Mouse (Mus musculus) intestine, postnatal 0 days (tissue): ENCODE data around the gene Gnas. TPM values are rescaled to one million over a fixed set of nuclear protein-coding genes. Genes with fewer than 3 reads are reported as not detected.

Source experiments
- ATAC-seq: fragments of 200-750 bp; cut with Nextera tagmentation; 2 replicates; pipeline ENCODE4 v1.8.0; 2017; ENCODE audit warnings: mild to moderate bottlenecking, moderate TSS enrichment, moderate library complexity
- H3K27ac ChIP-seq: fragments of 300-500 bp; sonication (generic); 2 replicates; pipeline ENCODE4 v1.5.1; 2014; ENCODE audit warnings: mild to moderate bottlenecking, low read depth, low read length, moderate library complexity
- H3K27me3 ChIP-seq: fragments of 300-500 bp; sonication (generic); replicated peaks from 2 replicates; pipeline ENCODE4 v1.6.1; 2014; ENCODE audit warnings: low read length, mixed read lengths; ENCODE audit not compliant: control insufficient read depth, insufficient read depth
- H3K36me3 ChIP-seq: fragments of 300-500 bp; sonication (generic); 2 replicates; pipeline ENCODE4 v1.6.1; 2014; ENCODE audit warnings: mild to moderate bottlenecking, moderate library complexity; ENCODE audit not compliant: control insufficient read depth, insufficient read depth
- H3K4me1 ChIP-seq: fragments of 300-500 bp; sonication (generic); replicated peaks from 2 replicates; pipeline ENCODE4 v1.6.1; 2014; ENCODE audit warnings: antibody characterized with exemption, low read length, mixed read lengths; ENCODE audit not compliant: control insufficient read depth, insufficient read depth
- H3K4me2 ChIP-seq: fragments of 300-500 bp; sonication (generic); replicated peaks from 2 replicates; pipeline ENCODE4 v1.6.1; 2014; ENCODE audit warnings: low read depth, mild to moderate bottlenecking, moderate library complexity
- H3K4me3 ChIP-seq: fragments of 300-500 bp; sonication (generic); 2 replicates; pipeline ENCODE4 v1.5.1; 2014; ENCODE audit warnings: low read depth, low read length
- H3K9ac ChIP-seq: fragments of 300-500 bp; sonication (generic); 2 replicates; pipeline ENCODE4 v1.6.1; 2014; ENCODE audit warnings: mild to moderate bottlenecking, low read depth, low read length
- H3K9me3 ChIP-seq: fragments of 300-500 bp; sonication (generic); 2 replicates; pipeline ENCODE4 v1.6.1; 2016; ENCODE audit warnings: mixed run types; ENCODE audit not compliant: control insufficient read depth
- CTCF ChIP-seq: sonication (generic); IDR thresholded peaks from 2 replicates; pipeline ENCODE4 v1.5.1; 2016; ENCODE audit warnings: low read depth, mild to moderate bottlenecking, control low read depth, antibody characterized with exemption, moderate library complexity
- WGBS: fragments of 180-500 bp; shearing (Covaris S2); extraction: QIAGEN DNeasy Blood & Tissue Kit; methylation state at CpG from one replicate; pipeline ENCODE4 v1.1.7; 2014; 5-methylcytosine and 5-hydroxymethylcytosine counted together
- polyA plus RNA-seq: library from polyadenylated mRNA; unstranded; fragments of >200 nt; fragmentation: Nextera tagmentation; extraction: Ambion mirVana; gene quantifications from 2 replicates; pipeline ENCODE4 v1.2.1, GENCODE M21; 2015

The Gnas gene
- polyA plus RNA-seq, 1 experiment from 2014 or later, result 705 TPM

DNA sequence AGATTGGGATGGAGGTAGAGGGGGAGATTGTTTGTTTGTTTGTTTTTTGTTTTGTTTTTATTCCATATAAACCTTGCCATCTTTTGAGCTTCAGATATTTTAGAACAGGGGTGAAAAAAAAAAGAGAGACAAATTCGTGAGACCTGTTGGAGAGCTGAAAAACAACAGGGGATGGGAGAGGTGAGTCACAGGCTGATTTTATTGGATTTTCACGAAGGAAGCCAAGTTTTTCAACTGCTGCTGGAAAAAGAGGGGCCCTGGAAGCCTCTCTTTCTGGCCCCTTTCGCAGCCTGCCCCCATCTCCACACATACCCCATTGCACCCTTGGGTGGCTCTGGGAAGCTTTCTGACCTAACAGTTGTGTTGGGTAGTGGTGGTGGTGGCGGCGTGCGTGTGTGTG, 22.3 kb upstream of the Gnas start:
- H3K4me1 ChIP-seq, result no peaks in the 10 kb centered on the region

DNA sequence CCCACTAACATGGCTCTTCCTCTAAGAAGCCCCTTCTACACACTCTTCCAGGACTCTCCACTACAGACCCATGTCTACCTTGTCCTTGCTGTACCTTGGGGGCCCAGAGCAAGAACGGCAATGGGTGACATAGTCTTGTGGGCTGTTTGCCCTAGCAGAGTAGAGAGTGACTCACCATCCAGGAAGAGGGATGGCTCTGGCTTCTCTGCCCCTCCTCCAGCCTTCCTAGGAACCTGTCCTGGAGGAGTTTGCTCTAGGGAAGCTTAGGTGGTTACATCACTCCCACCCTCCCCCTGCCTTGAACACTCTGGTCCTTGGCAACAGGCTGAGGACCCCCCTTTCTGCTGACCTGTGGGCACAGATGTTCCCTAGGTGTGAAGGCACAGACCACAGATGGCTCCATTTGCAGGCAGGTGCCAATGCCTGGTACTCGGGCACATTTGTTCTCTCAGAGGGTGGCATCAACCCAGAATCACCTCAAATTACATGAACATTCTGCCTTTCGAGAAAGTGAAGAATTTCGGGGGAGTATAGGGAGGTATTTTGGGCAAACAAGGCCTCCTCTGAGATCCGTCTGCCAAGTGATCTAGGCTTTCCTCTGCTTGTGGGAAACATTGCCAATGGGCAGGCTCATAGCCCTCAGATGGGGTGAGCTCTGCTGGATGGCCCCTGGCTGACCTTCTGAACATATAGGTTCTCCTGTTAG, 20.9 kb upstream of the Gnas start:
- Histone ChIP-seq H3K9me3 (no peaks in the 10 kb centered on the region), H3K4me2 (no peak overlapping the region), H3K4me1 (no peaks in the 10 kb centered on the region), H3K36me3 (peaks cover 7% of the 10 kb centered on the region), H3K27ac (no peak overlapping the region), H3K27me3 (no peaks in the 10 kb centered on the region), H3K4me3 (no peak overlapping the region), H3K9ac (no peak overlapping the region)
- no peak for TF ChIP-seq CTCF
- WGBS, result 71% methylated on average over 5 of the region's 5 CpGs
- ATAC-seq, result no peak

More for the DNA sequence above, 22.3 kb upstream of the Gnas start:
- H3K4me3 ChIP-seq, result no peak overlapping the region
- no peak for TF ChIP-seq CTCF
- 66% methylated on average over 6 of the region's 6 CpGs for WGBS
- H3K27me3 ChIP-seq, result no peaks in the 10 kb centered on the region
- no peak overlapping the region for H3K9ac ChIP-seq
- H3K36me3 ChIP-seq, result no peaks in the 10 kb centered on the region
- no peak overlapping the region for H3K4me2 ChIP-seq
- no peak overlapping the region for H3K27ac ChIP-seq
- ATAC-seq, result no peak
- H3K9me3 ChIP-seq, result no peaks in the 10 kb centered on the region

DNA sequence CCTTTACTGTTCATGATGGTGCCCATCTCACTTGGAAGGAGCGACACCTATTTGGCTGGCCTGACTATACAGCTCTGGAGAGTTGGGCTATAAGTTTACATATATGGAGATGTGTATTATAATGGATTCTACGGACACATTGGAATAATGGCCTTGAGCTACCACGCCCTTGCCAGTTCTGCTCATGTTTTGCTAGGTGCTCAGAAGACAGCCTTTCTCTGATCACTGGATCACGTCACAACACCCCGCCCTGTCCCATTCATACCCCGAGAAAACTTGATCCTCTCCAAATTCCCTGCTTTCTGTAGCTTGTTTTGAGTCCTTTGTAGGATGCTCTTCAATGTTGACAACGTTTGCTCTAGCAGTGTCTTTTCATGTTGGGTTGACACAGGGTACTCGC, 19.9 kb upstream of the Gnas start:
- WGBS, result 84% methylated on average over 8 of the region's 8 CpGs
- Histone ChIP-seq H3K27me3 (no peaks in the 10 kb centered on the region), H3K27ac (no peak overlapping the region), H3K36me3 (peaks cover 7% of the 10 kb centered on the region), H3K4me1 (no peaks in the 10 kb centered on the region), H3K9me3 (no peaks in the 10 kb centered on the region), H3K9ac (no peak overlapping the region), H3K4me2 (no peak overlapping the region), H3K4me3 (no peak overlapping the region)
- no peak for TF ChIP-seq CTCF
- ATAC-seq, result no peak

DNA sequence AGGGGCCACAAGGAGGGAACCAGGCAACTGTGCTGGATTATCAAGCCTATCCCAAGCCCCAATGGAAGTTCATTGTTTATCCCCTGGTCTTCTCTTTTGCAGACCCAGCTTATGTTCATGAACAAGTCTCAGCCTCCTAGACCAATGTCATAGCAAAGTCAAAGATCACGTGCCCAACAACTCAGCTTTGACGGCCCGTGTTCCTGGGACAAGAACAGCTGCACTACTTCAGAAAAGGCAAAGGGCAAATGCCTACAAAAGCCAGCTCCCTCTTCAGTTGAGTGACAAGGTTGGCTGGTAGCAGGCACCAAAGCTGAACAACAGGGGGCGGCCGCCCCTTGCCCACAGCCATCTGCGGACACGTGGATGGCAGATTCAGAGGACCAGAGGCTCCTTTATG, 13.7 kb upstream of the Gnas start:
- Histone ChIP-seq H3K36me3 (peaks cover 7% of the 10 kb centered on the region), H3K9ac (no peak overlapping the region), H3K9me3 (no peaks in the 10 kb centered on the region), H3K4me1 (no peaks in the 10 kb centered on the region), H3K27ac (no peak overlapping the region), H3K4me3 (no peak overlapping the region), H3K27me3 (no peaks in the 10 kb centered on the region), H3K4me2 (no peak overlapping the region)
- no peak for ATAC-seq
- WGBS, result 83% methylated on average over 7 of the region's 7 CpGs
- TF ChIP-seq CTCF, result no peak

DNA sequence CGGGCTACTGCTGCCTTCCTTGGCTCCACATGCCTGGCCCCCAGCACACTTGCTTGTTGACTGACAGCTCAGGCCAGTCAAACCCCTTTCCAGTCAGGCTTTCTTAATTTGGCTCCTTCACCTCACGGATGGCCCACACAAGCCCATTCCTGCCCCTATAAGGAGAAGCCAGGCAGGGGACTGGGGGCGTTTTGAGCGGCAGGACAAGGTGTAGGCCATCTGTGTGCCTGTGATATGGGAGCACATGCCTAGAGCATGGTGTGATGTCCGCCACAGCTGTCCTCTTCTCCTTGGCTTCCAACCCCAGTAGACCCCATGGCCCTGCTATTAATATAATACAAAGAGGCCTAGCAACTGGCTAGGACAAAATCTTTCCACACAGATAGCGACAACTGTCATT, 12.7 kb upstream of the Gnas start:
- no peak for ATAC-seq
- Histone ChIP-seq H3K4me3 (no peak overlapping the region), H3K9me3 (no peaks in the 10 kb centered on the region), H3K4me1 (no peaks in the 10 kb centered on the region), H3K27me3 (no peaks in the 10 kb centered on the region), H3K4me2 (no peak overlapping the region), H3K9ac (no peak overlapping the region), H3K27ac (no peak overlapping the region), H3K36me3 (peaks cover 7% of the 10 kb centered on the region)
- 88% methylated on average over 6 of the region's 6 CpGs for WGBS
- no peak for TF ChIP-seq CTCF

DNA sequence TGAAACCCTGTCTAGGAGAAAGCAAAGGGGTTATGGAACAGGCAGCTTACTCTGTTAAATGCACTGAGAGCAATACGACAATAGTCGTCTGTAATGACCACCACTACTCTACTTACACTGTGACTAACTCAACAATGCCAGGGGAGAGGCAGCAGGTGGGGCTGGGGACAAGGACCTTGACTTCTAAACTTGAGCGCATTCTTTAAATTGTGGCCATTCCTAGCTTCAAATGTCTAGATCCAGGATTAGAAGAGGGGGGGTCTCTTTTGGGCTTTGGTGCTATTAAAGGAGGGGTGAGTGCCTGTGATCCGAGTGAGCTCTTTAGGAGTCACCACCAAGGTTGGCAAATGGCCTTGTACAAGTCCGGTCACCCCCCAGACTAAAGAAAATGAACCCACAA, 11.0 kb upstream of the Gnas start:
- H3K27me3 ChIP-seq, result no peaks in the 10 kb centered on the region
- H3K4me3 ChIP-seq, result no peak overlapping the region
- no peak overlapping the region for H3K27ac ChIP-seq
- H3K9ac ChIP-seq, result no peak overlapping the region
- no peak for ATAC-seq
- no peak for TF ChIP-seq CTCF
- 79% methylated on average over 5 of the region's 5 CpGs for WGBS
- no peaks in the 10 kb centered on the region for H3K4me1 ChIP-seq
- H3K36me3 ChIP-seq, result peaks cover 1% of the 10 kb centered on the region; the same call in 1 of the 2 replicates
- no peaks in the 10 kb centered on the region for H3K9me3 ChIP-seq
- H3K4me2 ChIP-seq, result no peak overlapping the region
